Mouse (Mus musculus): ENCODE results near the gene Plcg1. TPM values are rescaled to one million over a fixed set of nuclear protein-coding genes. Genes with fewer than 3 reads are reported as not detected.

The Plcg1 gene
- polyA plus RNA-seq, 2 experiments: 3.9 to 5.4 TPM

DNA sequence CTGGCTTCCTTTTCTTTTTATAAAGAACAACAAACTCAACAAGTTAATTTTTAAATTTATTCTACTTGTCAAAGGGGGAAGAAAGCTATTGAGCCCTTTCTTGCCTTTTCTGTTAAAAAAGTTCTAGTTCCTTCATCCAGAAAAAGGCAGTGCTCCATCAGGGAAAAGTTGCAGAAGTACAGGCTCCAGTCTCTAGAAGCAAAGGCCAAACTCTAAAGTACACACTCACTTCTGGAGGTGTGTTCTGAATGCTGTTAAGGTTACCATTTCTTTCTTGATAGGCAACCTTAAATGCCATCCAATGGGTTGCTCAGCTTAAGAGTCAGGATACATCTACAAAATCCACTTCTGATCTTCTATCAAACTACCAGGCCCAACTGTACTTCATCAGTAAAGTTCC, 58.6 kb downstream of the Plcg1 start:
- Histone ChIP-seq H3K27ac (no peak overlapping the region), H3K4me1 (replicated peaks; ENCODE audit: control insufficient read depth in 2 of 2, insufficient read depth in 2 of 2, low read length in 1 of 2) (no peaks in the 10 kb centered on the region), H3K27me3 (ENCODE audit: control insufficient read depth, insufficient read depth, low read length) (no peaks in the 10 kb centered on the region), H3K36me3 (replicated peaks; ENCODE audit: control insufficient read depth, insufficient read depth, low read depth) (no peaks in the 10 kb centered on the region), H3K4me3 (ENCODE audit: insufficient read depth in 1 of 2, low read depth in 2 of 2, low read length in 2 of 2) (no peak overlapping the region), H3K9me3 (ENCODE audit: control insufficient read depth, low read length) (no peaks in the 10 kb centered on the region), H3K4me2 (ENCODE audit: low read depth) (no peak overlapping the region), H3K9ac (replicated peaks) (no peak overlapping the region)
- DNase-seq (ENCODE audit: low read depth in 3 of 3, low spot score in 3 of 3) (no peak), ATAC-seq (ENCODE audit: insufficient read depth) (no peak)
- TF ChIP-seq EP300 (IDR thresholded peaks at IDR 0.05; ENCODE audit: low read depth) (no peak), CTCF (IDR thresholded peaks at IDR 0.05; ENCODE audit: low read depth) (no peak)

GRCm38 (mm10) chr2:160793117-160793516, 62.0 kb downstream of the Plcg1 start:
- Histone ChIP-seq H3K4me3 (ENCODE audit: insufficient read depth in 1 of 2, low read depth in 2 of 2, low read length in 2 of 2) (no peak overlapping the region), H3K9ac (replicated peaks) (no peak overlapping the region), H3K9me3 (ENCODE audit: control insufficient read depth, low read length) (no peaks in the 10 kb centered on the region), H3K27me3 (ENCODE audit: control insufficient read depth, insufficient read depth, low read length) (no peaks in the 10 kb centered on the region), H3K27ac (no peak overlapping the region), H3K36me3 (replicated peaks; ENCODE audit: control insufficient read depth, insufficient read depth, low read depth) (no peaks in the 10 kb centered on the region), H3K4me2 (ENCODE audit: low read depth) (no peak overlapping the region), H3K4me1 (replicated peaks; ENCODE audit: control insufficient read depth in 2 of 2, insufficient read depth in 2 of 2, low read length in 1 of 2) (no peaks in the 10 kb centered on the region)
- ATAC-seq (ENCODE audit: insufficient read depth): no peak
- TF ChIP-seq EP300 (IDR thresholded peaks at IDR 0.05; ENCODE audit: low read depth) (no peak), CTCF (IDR thresholded peaks at IDR 0.05; ENCODE audit: low read depth) (no peak)
- no peak for DNase-seq (ENCODE audit: low read depth in 3 of 3, low spot score in 3 of 3)
- WGBS (ENCODE audit: insufficient replicate concordance): 31% methylated on average over 2 of the region's 2 CpGs

GRCm38 (mm10) chr2:160796973-160797372, 65.9 kb downstream of the Plcg1 start:
- no peaks in the 10 kb centered on the region for H3K4me1 ChIP-seq (replicated peaks; ENCODE audit: control insufficient read depth in 2 of 2, insufficient read depth in 2 of 2, low read length in 1 of 2)
- H3K9me3 ChIP-seq (ENCODE audit: control insufficient read depth, low read length): no peaks in the 10 kb centered on the region
- H3K27me3 ChIP-seq (ENCODE audit: control insufficient read depth, insufficient read depth, low read length): no peaks in the 10 kb centered on the region
- no peak overlapping the region for H3K4me3 ChIP-seq (ENCODE audit: insufficient read depth in 1 of 2, low read depth in 2 of 2, low read length in 2 of 2)
- no peak for DNase-seq (ENCODE audit: low read depth in 3 of 3, low spot score in 3 of 3)
- H3K9ac ChIP-seq (replicated peaks): no peak overlapping the region
- H3K27ac ChIP-seq: no peak overlapping the region
- no peaks in the 10 kb centered on the region for H3K36me3 ChIP-seq (replicated peaks; ENCODE audit: control insufficient read depth, insufficient read depth, low read depth)
- 50% methylated on average over 2 of the region's 2 CpGs for WGBS (ENCODE audit: insufficient replicate concordance)
- no peak for ATAC-seq (ENCODE audit: insufficient read depth)
- no peak for TF ChIP-seq CTCF (IDR thresholded peaks at IDR 0.05; ENCODE audit: low read depth)
- no peak for TF ChIP-seq EP300 (IDR thresholded peaks at IDR 0.05; ENCODE audit: low read depth)
- H3K4me2 ChIP-seq (ENCODE audit: low read depth): no peak overlapping the region

DNA sequence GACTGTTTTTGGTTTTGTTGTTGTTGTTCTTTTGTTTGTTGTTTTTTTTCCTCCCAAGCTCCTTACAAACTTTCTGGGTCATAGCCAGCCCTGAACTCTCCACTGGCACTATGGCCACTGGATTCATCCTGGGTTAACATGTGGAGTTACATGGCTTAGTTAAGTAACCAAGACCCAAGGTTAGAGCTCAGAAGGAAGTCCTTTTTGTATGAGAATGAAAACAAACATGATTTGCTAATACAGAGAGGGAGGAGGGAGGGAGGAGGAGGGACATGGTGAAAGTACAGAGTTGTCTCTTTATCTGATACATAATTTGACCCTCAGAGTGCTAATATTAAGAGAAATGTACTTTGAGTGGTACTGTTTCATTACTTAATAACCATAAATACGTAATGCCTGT, 67.1 kb downstream of the Plcg1 start:
- Histone ChIP-seq H3K27me3 (ENCODE audit: control insufficient read depth, insufficient read depth, low read length) (no peaks in the 10 kb centered on the region), H3K9ac (replicated peaks) (no peak overlapping the region), H3K36me3 (replicated peaks; ENCODE audit: control insufficient read depth, insufficient read depth, low read depth) (no peaks in the 10 kb centered on the region), H3K9me3 (ENCODE audit: control insufficient read depth, low read length) (no peaks in the 10 kb centered on the region), H3K4me3 (ENCODE audit: insufficient read depth in 1 of 2, low read depth in 2 of 2, low read length in 2 of 2) (no peak overlapping the region), H3K4me2 (ENCODE audit: low read depth) (no peak overlapping the region), H3K27ac (no peak overlapping the region), H3K4me1 (replicated peaks; ENCODE audit: control insufficient read depth in 2 of 2, insufficient read depth in 2 of 2, low read length in 1 of 2) (no peaks in the 10 kb centered on the region)
- no peak for TF ChIP-seq CTCF (IDR thresholded peaks at IDR 0.05; ENCODE audit: low read depth)
- no peak for TF ChIP-seq EP300 (IDR thresholded peaks at IDR 0.05; ENCODE audit: low read depth)
- WGBS (ENCODE audit: insufficient replicate concordance): 47% methylated on average over 1 of the region's 1 CpGs
- DNase-seq (ENCODE audit: low read depth in 3 of 3, low spot score in 3 of 3) (no peak), ATAC-seq (ENCODE audit: insufficient read depth) (no peak)

- TF ChIP-seq EP300 (IDR thresholded peaks at IDR 0.05; ENCODE audit: low read depth): no peak
- no peak for TF ChIP-seq CTCF (IDR thresholded peaks at IDR 0.05; ENCODE audit: low read depth)
- DNase-seq (ENCODE audit: low read depth in 3 of 3, low spot score in 3 of 3) (no peak), ATAC-seq (ENCODE audit: insufficient read depth) (no peak)
- Histone ChIP-seq H3K4me2 (ENCODE audit: low read depth) (no peak overlapping the region), H3K9ac (replicated peaks) (no peak overlapping the region), H3K36me3 (replicated peaks; ENCODE audit: control insufficient read depth, insufficient read depth, low read depth) (no peaks in the 10 kb centered on the region), H3K27me3 (ENCODE audit: control insufficient read depth, insufficient read depth, low read length) (no peaks in the 10 kb centered on the region), H3K27ac (no peak overlapping the region), H3K9me3 (ENCODE audit: control insufficient read depth, low read length) (no peaks in the 10 kb centered on the region), H3K4me3 (ENCODE audit: insufficient read depth in 1 of 2, low read depth in 2 of 2, low read length in 2 of 2) (no peak overlapping the region), H3K4me1 (replicated peaks; ENCODE audit: control insufficient read depth in 2 of 2, insufficient read depth in 2 of 2, low read length in 1 of 2) (no peaks in the 10 kb centered on the region)
- 55% methylated on average over 1 of the region's 1 CpGs for WGBS (ENCODE audit: insufficient replicate concordance)
Measured at GRCm38 (mm10) chr2:160800967-160801366, 69.9 kb downstream of the Plcg1 start.

Measured in liver, embryonic 14.5 days (tissue).